Mouse (Mus musculus): ENCODE data around the gene Fgf11. TPM values are rescaled to one million over a fixed set of nuclear protein-coding genes. Genes with fewer than 3 reads are reported as not detected.

Fgf11 gene
- polyA plus RNA-seq, 1 experiment from 2014 or later: 2.2 TPM

Other genes starting within 250 kb of the Fgf11 start
- gene Efnb3, start 241.7 kb downstream of the Fgf11 start, polyA plus RNA-seq (2016; fragmentation: Nextera tagmentation; extraction: Ambion mirVana): 57.0 and 61.9 TPM in 2 replicates
- 29.4 and 36.2 TPM in 2 replicates for gene Wrap53, start 221.6 kb downstream of the Fgf11 start, polyA plus RNA-seq (2016; fragmentation: Nextera tagmentation; extraction: Ambion mirVana)
- 159 and 161 TPM in 2 replicates for gene Trp53, start 221.5 kb downstream of the Fgf11 start, polyA plus RNA-seq (2016; fragmentation: Nextera tagmentation; extraction: Ambion mirVana)
- gene Atp1b2, start 195.9 kb downstream of the Fgf11 start, polyA plus RNA-seq (2016; fragmentation: Nextera tagmentation; extraction: Ambion mirVana): 4.2 and 5.3 TPM in 2 replicates
- gene Shbg, start 184.0 kb downstream of the Fgf11 start, polyA plus RNA-seq (2016; fragmentation: Nextera tagmentation; extraction: Ambion mirVana): not detected in 2 replicates
- 25.4 and 25.8 TPM in 2 replicates for gene Sat2, start 179.8 kb downstream of the Fgf11 start, polyA plus RNA-seq (2016; fragmentation: Nextera tagmentation; extraction: Ambion mirVana)
- gene Fxr2, start 168.9 kb downstream of the Fgf11 start, polyA plus RNA-seq (2016; fragmentation: Nextera tagmentation; extraction: Ambion mirVana): 52.2 and 58.4 TPM in 2 replicates
- 0.36 TPM in 1 of 2 replicates, not detected in the other for gene Sox15, start 146.5 kb downstream of the Fgf11 start, polyA plus RNA-seq (2016; fragmentation: Nextera tagmentation; extraction: Ambion mirVana)
- 63.3 and 67.9 TPM in 2 replicates for gene Mpdu1, start 139.2 kb downstream of the Fgf11 start, polyA plus RNA-seq (2016; fragmentation: Nextera tagmentation; extraction: Ambion mirVana)
- 8.0 and 8.5 TPM in 2 replicates for gene Cd68, start 135.7 kb downstream of the Fgf11 start, polyA plus RNA-seq (2016; fragmentation: Nextera tagmentation; extraction: Ambion mirVana)
- gene Eif4a1, start 129.4 kb downstream of the Fgf11 start, polyA plus RNA-seq (2016; fragmentation: Nextera tagmentation; extraction: Ambion mirVana): 561 and 632 TPM in 2 replicates
- 134 and 147 TPM in 2 replicates for gene Senp3, start 119.8 kb downstream of the Fgf11 start, polyA plus RNA-seq (2016; fragmentation: Nextera tagmentation; extraction: Ambion mirVana)
- 0.50 TPM in 2 replicates for gene Tnfsf13, start 116.1 kb downstream of the Fgf11 start, polyA plus RNA-seq (2016; fragmentation: Nextera tagmentation; extraction: Ambion mirVana)
- 3.1 and 3.9 TPM in 2 replicates for gene Tnfsf12, start 106.0 kb downstream of the Fgf11 start, polyA plus RNA-seq (2016; fragmentation: Nextera tagmentation; extraction: Ambion mirVana)
- 2.5 and 3.5 TPM in 2 replicates for gene Tnfsfm13, start 105.8 kb downstream of the Fgf11 start, polyA plus RNA-seq (2016; fragmentation: Nextera tagmentation; extraction: Ambion mirVana)
- 27.9 and 32.7 TPM in 2 replicates for gene Polr2a, start 43.2 kb downstream of the Fgf11 start, polyA plus RNA-seq (2016; fragmentation: Nextera tagmentation; extraction: Ambion mirVana)
- gene Slc35g3, start 39.9 kb downstream of the Fgf11 start, polyA plus RNA-seq (2016; fragmentation: Nextera tagmentation; extraction: Ambion mirVana): not detected in 2 replicates
- gene Zbtb4, start 35.9 kb downstream of the Fgf11 start, polyA plus RNA-seq (2016; fragmentation: Nextera tagmentation; extraction: Ambion mirVana): 2.1 and 2.4 TPM in 2 replicates
- gene Chrnb1, start 5.9 kb downstream of the Fgf11 start, polyA plus RNA-seq (2016; fragmentation: Nextera tagmentation; extraction: Ambion mirVana): 11.1 and 11.9 TPM in 2 replicates
- 2.9 and 3.0 TPM in 2 replicates for gene Tmem102, start 3.8 kb upstream of the Fgf11 start, polyA plus RNA-seq (2016; fragmentation: Nextera tagmentation; extraction: Ambion mirVana)
- gene Gm39566, start 13.4 kb upstream of the Fgf11 start, polyA plus RNA-seq (2016; fragmentation: Nextera tagmentation; extraction: Ambion mirVana): not detected in 2 replicates
- gene Spem2, start 16.6 kb upstream of the Fgf11 start, polyA plus RNA-seq (2016; fragmentation: Nextera tagmentation; extraction: Ambion mirVana): not detected in 2 replicates
- 0.29 and 0.58 TPM in 2 replicates for gene Spem1, start 20.3 kb upstream of the Fgf11 start, polyA plus RNA-seq (2016; fragmentation: Nextera tagmentation; extraction: Ambion mirVana)
- 13.0 and 13.1 TPM in 2 replicates for gene Nlgn2, start 35.9 kb upstream of the Fgf11 start, polyA plus RNA-seq (2016; fragmentation: Nextera tagmentation; extraction: Ambion mirVana)
- 351 and 399 TPM in 2 replicates for gene Tmem256, start 36.7 kb upstream of the Fgf11 start, polyA plus RNA-seq (2016; fragmentation: Nextera tagmentation; extraction: Ambion mirVana)
- 122 and 127 TPM in 2 replicates for gene Plscr3, start 44.5 kb upstream of the Fgf11 start, polyA plus RNA-seq (2016; fragmentation: Nextera tagmentation; extraction: Ambion mirVana)
- 2.4 and 2.5 TPM in 2 replicates for gene Tnk1, start 56.9 kb upstream of the Fgf11 start, polyA plus RNA-seq (2016; fragmentation: Nextera tagmentation; extraction: Ambion mirVana)
- not detected in 2 replicates for gene Tmem95, start 76.2 kb upstream of the Fgf11 start, polyA plus RNA-seq (2016; fragmentation: Nextera tagmentation; extraction: Ambion mirVana)
- 2.9 and 3.0 TPM in 2 replicates for gene Kctd11, start 79.5 kb upstream of the Fgf11 start, polyA plus RNA-seq (2016; fragmentation: Nextera tagmentation; extraction: Ambion mirVana)
- 0.83 and 1.3 TPM in 2 replicates for gene Acap1, start 93.7 kb upstream of the Fgf11 start, polyA plus RNA-seq (2016; fragmentation: Nextera tagmentation; extraction: Ambion mirVana)
- 21.4 and 23.6 TPM in 2 replicates for gene 2810408A11Rik, start 99.1 kb upstream of the Fgf11 start, polyA plus RNA-seq (2016; fragmentation: Nextera tagmentation; extraction: Ambion mirVana)
- 14.2 and 15.9 TPM in 2 replicates for gene Neurl4, start 99.2 kb upstream of the Fgf11 start, polyA plus RNA-seq (2016; fragmentation: Nextera tagmentation; extraction: Ambion mirVana)
- 84.8 and 92.0 TPM in 2 replicates for gene Gps2, start 112.0 kb upstream of the Fgf11 start, polyA plus RNA-seq (2016; fragmentation: Nextera tagmentation; extraction: Ambion mirVana)
- gene Eif5a, start 120.1 kb upstream of the Fgf11 start, polyA plus RNA-seq (2016; fragmentation: Nextera tagmentation; extraction: Ambion mirVana): 1,661 and 1,669 TPM in 2 replicates
- 10.7 and 11.4 TPM in 2 replicates for gene Ybx2, start 133.9 kb upstream of the Fgf11 start, polyA plus RNA-seq (2016; fragmentation: Nextera tagmentation; extraction: Ambion mirVana)
- 34.2 and 36.1 TPM in 2 replicates for gene Slc2a4, start 146.3 kb upstream of the Fgf11 start, polyA plus RNA-seq (2016; fragmentation: Nextera tagmentation; extraction: Ambion mirVana)
- gene Cldn7, start 162.9 kb upstream of the Fgf11 start, polyA plus RNA-seq (2016; fragmentation: Nextera tagmentation; extraction: Ambion mirVana): 29.6 and 32.2 TPM in 2 replicates
- 32.4 and 32.8 TPM in 2 replicates for gene Ctdnep1, start 179.3 kb upstream of the Fgf11 start, polyA plus RNA-seq (2016; fragmentation: Nextera tagmentation; extraction: Ambion mirVana)
- 123 and 130 TPM in 2 replicates for gene Elp5, start 180.7 kb upstream of the Fgf11 start, polyA plus RNA-seq (2016; fragmentation: Nextera tagmentation; extraction: Ambion mirVana)
- gene Gabarap, start 189.3 kb upstream of the Fgf11 start, polyA plus RNA-seq (2016; fragmentation: Nextera tagmentation; extraction: Ambion mirVana): 463 and 471 TPM in 2 replicates
- gene Phf23, start 193.9 kb upstream of the Fgf11 start, polyA plus RNA-seq (2016; fragmentation: Nextera tagmentation; extraction: Ambion mirVana): 95.1 and 99.1 TPM in 2 replicates
- gene Dvl2, start 198.7 kb upstream of the Fgf11 start, polyA plus RNA-seq (2016; fragmentation: Nextera tagmentation; extraction: Ambion mirVana): 67.2 and 70.3 TPM in 2 replicates
- gene Acadvl, start 213.6 kb upstream of the Fgf11 start, polyA plus RNA-seq (2016; fragmentation: Nextera tagmentation; extraction: Ambion mirVana): 66.8 and 70.4 TPM in 2 replicates
- gene Dlg4, start 215.1 kb upstream of the Fgf11 start, polyA plus RNA-seq (2016; fragmentation: Nextera tagmentation; extraction: Ambion mirVana): 12.6 and 14.9 TPM in 2 replicates